Mouse (Mus musculus): ENCODE results near the gene Vwa1.

DNA sequence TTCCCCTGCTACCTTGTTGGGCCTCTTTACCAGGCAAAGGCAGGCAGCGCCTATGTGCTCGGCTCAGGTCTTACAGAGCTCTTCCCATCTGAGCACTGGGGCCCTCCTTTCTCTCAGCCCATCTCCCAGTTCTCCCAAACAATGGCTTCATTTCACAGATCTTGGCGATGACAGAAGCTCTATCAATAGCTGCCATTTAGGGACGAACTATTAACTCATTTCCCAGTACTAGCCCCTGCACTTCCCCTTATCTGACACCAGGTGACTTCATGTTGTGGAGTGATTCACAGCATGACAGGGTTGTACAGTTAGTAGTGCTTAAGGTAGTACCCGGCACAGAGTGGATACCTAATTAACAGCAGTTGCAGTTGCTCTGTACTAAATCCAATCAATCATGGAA, 11.3 kb upstream of the Vwa1 start, which contains the start of gene Tmem88b:
- no peak for TF ChIP-seq GATA1 (IDR thresholded peaks at IDR 0.05; ENCODE audit: borderline replicate concordance, low read length)
- TF ChIP-seq FLI1 (IDR thresholded peaks at IDR 0.05; ENCODE audit: low read length): no peak
